Mouse (Mus musculus) hindbrain, embryonic 15.5 days (tissue): ENCODE measurements at regions not wholly inside any gene's neighbourhood (a gene's known extent, or its start where the extent isn't known, plus 50 kb on each side); places are given as distances from the start of the nearest gene placed in this dataset.

ENCODE experiments used
- ATAC-seq: fragments of 200-750 bp; cut with Nextera tagmentation; 2 replicates; pipeline ENCODE4 v1.8.0; 2017; ENCODE audit warnings: low read depth, moderate number of reproducible peaks, moderate TSS enrichment; ENCODE audit not compliant: low FRiP score
- H3K27ac ChIP-seq: fragments of 300-500 bp; sonication (generic); replicated peaks from 2 replicates; pipeline ENCODE4 v1.5.1; 2015; ENCODE audit warnings: mild to moderate bottlenecking, inconsistent platforms
- H3K27me3 ChIP-seq: fragments of 300-500 bp; sonication (generic); 2 replicates; pipeline ENCODE4 v1.6.1; 2015; ENCODE audit warnings: control low read depth, inconsistent platforms
- H3K36me3 ChIP-seq: fragments of 300-500 bp; sonication (generic); 2 replicates; pipeline ENCODE4 v1.6.1; 2015; ENCODE audit warnings: control low read depth, inconsistent platforms
- H3K4me1 ChIP-seq: fragments of 300-500 bp; sonication (generic); replicated peaks from 2 replicates; pipeline ENCODE4 v1.6.1; 2015; ENCODE audit warnings: control low read depth, inconsistent platforms
- H3K4me2 ChIP-seq: fragments of 300-500 bp; sonication (generic); 2 replicates; pipeline ENCODE4 v1.6.1; 2015; ENCODE audit warnings: moderate library complexity, mild to moderate bottlenecking, inconsistent platforms
- H3K4me3 ChIP-seq: fragments of 300-500 bp; sonication (generic); 2 replicates; pipeline ENCODE4 v1.5.1; 2015; ENCODE audit warnings: mild to moderate bottlenecking, inconsistent platforms
- H3K9ac ChIP-seq: fragments of 300-500 bp; sonication (generic); 2 replicates; pipeline ENCODE4 v1.6.1; 2015; ENCODE audit warnings: inconsistent platforms
- H3K9me3 ChIP-seq: fragments of 300-500 bp; sonication (generic); 2 replicates; pipeline ENCODE4 v1.6.1; 2016; ENCODE audit warnings: control low read depth, inconsistent platforms
- WGBS: fragments of 180-500 bp; shearing (Covaris S2); methylation state at CpG from one replicate; pipeline ENCODE4 v1.1.7; 2015; 5-methylcytosine and 5-hydroxymethylcytosine counted together

GRCm38 (mm10) chr1:14513662-14514061 is 1579.5 kb downstream of the 4930444P10Rik start:
- no peak for ATAC-seq
- H3K27ac ChIP-seq, result no peak overlapping the region

GRCm38 (mm10) chr1:14512481-14513285 is 1580.4 kb downstream of the 4930444P10Rik start:
- Histone ChIP-seq H3K27ac (no peak overlapping the region), H3K9me3 (no peaks in the 10 kb centered on the region; the same call in 1 of the 2 replicates), H3K9ac (no peak overlapping the region), H3K36me3 (no peaks in the 10 kb centered on the region), H3K27me3 (peaks cover 15% of the 10 kb centered on the region), H3K4me2 (no peak overlapping the region), H3K4me1 (no peaks in the 10 kb centered on the region), H3K4me3 (no peak overlapping the region)
- ATAC-seq, result no peak
- 70% methylated on average over 9 of the region's 9 CpGs for WGBS

More at GRCm38 (mm10) chr1:14513662-14514061, 1579.5 kb downstream of the 4930444P10Rik start:
- H3K4me3 ChIP-seq, result no peak overlapping the region
- no peaks in the 10 kb centered on the region; the same call in 1 of the 2 replicates for H3K9me3 ChIP-seq
- no peak overlapping the region for H3K4me2 ChIP-seq
- no peaks in the 10 kb centered on the region for H3K4me1 ChIP-seq
- H3K9ac ChIP-seq, result no peak overlapping the region
- peaks cover 6% of the 10 kb centered on the region; the same call in 1 of the 2 replicates for H3K27me3 ChIP-seq
- no peaks in the 10 kb centered on the region for H3K36me3 ChIP-seq

GRCm38 (mm10) chr1:14506831-14507690 is 1586.1 kb downstream of the 4930444P10Rik start:
- Histone ChIP-seq H3K9ac (peak overlapping the region; percentile 39), H3K27me3 (peaks cover 48% of the 10 kb centered on the region), H3K9me3 (no peaks in the 10 kb centered on the region)

GRCm38 (mm10) chr1:14506201-14506830 is 1586.8 kb downstream of the 4930444P10Rik start:
- peak; percentile 83 for ATAC-seq
- Histone ChIP-seq H3K9ac (peak overlapping the region; percentile 39), H3K27me3 (peaks cover 48% of the 10 kb centered on the region), H3K9me3 (no peaks in the 10 kb centered on the region), H3K4me3 (peak overlapping the region; percentile 37), H3K4me2 (peak overlapping the region; percentile 78), H3K36me3 (no peaks in the 10 kb centered on the region), H3K4me1 (peaks cover 17% of the 10 kb centered on the region), H3K27ac (no peak overlapping the region)
- WGBS, result under 1% methylated on average over 34 of the region's 34 CpGs

More at GRCm38 (mm10) chr1:14506831-14507690, 1586.1 kb downstream of the 4930444P10Rik start:
- peak; percentile 29; the same call in 1 of the 2 replicates for ATAC-seq
- Histone ChIP-seq H3K4me1 (peaks cover 17% of the 10 kb centered on the region), H3K27ac (no peak overlapping the region), H3K4me3 (peak overlapping the region; percentile 37), H3K36me3 (no peaks in the 10 kb centered on the region), H3K4me2 (peak overlapping the region; percentile 78)
- 4% methylated on average over 32 of the region's 36 CpGs for WGBS

- ATAC-seq, result no peak
- H3K9me3 ChIP-seq, result no peaks in the 10 kb centered on the region
- H3K4me3 ChIP-seq, result peak overlapping the region; percentile 37; the same call in 1 of the 2 replicates
- H3K36me3 ChIP-seq, result no peaks in the 10 kb centered on the region
- H3K4me1 ChIP-seq, result peaks cover 17% of the 10 kb centered on the region
- peaks cover 48% of the 10 kb centered on the region for H3K27me3 ChIP-seq
- H3K27ac ChIP-seq, result no peak overlapping the region
- peak overlapping the region; percentile 78 for H3K4me2 ChIP-seq
- no peak overlapping the region for H3K9ac ChIP-seq
- WGBS, result 5% methylated on average over 6 of the region's 6 CpGs
These were observed 1587.4 kb downstream of the 4930444P10Rik start for GRCm38 (mm10) chr1:14505741-14506140.

- Histone ChIP-seq H3K4me3 (no peak overlapping the region), H3K4me1 (peaks cover 17% of the 10 kb centered on the region), H3K27ac (no peak overlapping the region), H3K27me3 (peaks cover 50% of the 10 kb centered on the region), H3K4me2 (peak overlapping the region; percentile 29; the same call in 1 of the 2 replicates), H3K36me3 (no peaks in the 10 kb centered on the region), H3K9me3 (no peaks in the 10 kb centered on the region), H3K9ac (no peak overlapping the region)
- no peak for ATAC-seq
- WGBS, result 3% methylated on average over 12 of the region's 12 CpGs
These were observed 1588.3 kb downstream of the 4930444P10Rik start for GRCm38 (mm10) chr1:14504767-14505343.

GRCm38 (mm10) chr1:14503881-14504742 is 1589.0 kb downstream of the 4930444P10Rik start:
- ATAC-seq, result no peak

GRCm38 (mm10) chr1:14503193-14503800 is 1589.8 kb downstream of the 4930444P10Rik start:
- Histone ChIP-seq H3K4me2 (no peak overlapping the region), H3K9ac (no peak overlapping the region), H3K27me3 (peaks cover 41% of the 10 kb centered on the region), H3K4me3 (no peak overlapping the region), H3K4me1 (peaks cover 17% of the 10 kb centered on the region), H3K27ac (no peak overlapping the region), H3K9me3 (no peaks in the 10 kb centered on the region), H3K36me3 (no peaks in the 10 kb centered on the region)
- WGBS, result 23% methylated on average over 7 of the region's 7 CpGs
- no peak for ATAC-seq

More at GRCm38 (mm10) chr1:14503881-14504742, 1589.0 kb downstream of the 4930444P10Rik start:
- Histone ChIP-seq H3K27ac (no peak overlapping the region), H3K4me3 (no peak overlapping the region), H3K9me3 (no peaks in the 10 kb centered on the region), H3K4me1 (peaks cover 17% of the 10 kb centered on the region), H3K9ac (no peak overlapping the region), H3K36me3 (no peaks in the 10 kb centered on the region), H3K27me3 (peaks cover 49% of the 10 kb centered on the region), H3K4me2 (peak overlapping the region; percentile 29; the same call in 1 of the 2 replicates)
- 8% methylated on average over 17 of the region's 17 CpGs for WGBS

- WGBS, result 94% methylated on average over 1 of the region's 1 CpGs
These were observed 1594.0 kb downstream of the 4930444P10Rik start for GRCm38 (mm10) chr1:14499105-14499504.

GRCm38 (mm10) chr1:14490026-14490425 is 1603.1 kb downstream of the 4930444P10Rik start:
- ATAC-seq, result no peak
- no peaks in the 10 kb centered on the region for H3K36me3 ChIP-seq
- 91% methylated on average over 3 of the region's 3 CpGs for WGBS
- no peak overlapping the region for H3K4me3 ChIP-seq
- H3K4me2 ChIP-seq, result no peak overlapping the region
- H3K9ac ChIP-seq, result no peak overlapping the region
- no peaks in the 10 kb centered on the region for H3K27me3 ChIP-seq
- no peaks in the 10 kb centered on the region for H3K4me1 ChIP-seq
- H3K9me3 ChIP-seq, result no peaks in the 10 kb centered on the region
- H3K27ac ChIP-seq, result no peak overlapping the region

More at GRCm38 (mm10) chr1:14499105-14499504, 1594.0 kb downstream of the 4930444P10Rik start:
- ATAC-seq, result no peak
- Histone ChIP-seq H3K4me3 (no peak overlapping the region), H3K27ac (no peak overlapping the region), H3K27me3 (peaks cover 20% of the 10 kb centered on the region), H3K9me3 (no peaks in the 10 kb centered on the region), H3K4me2 (no peak overlapping the region), H3K36me3 (no peaks in the 10 kb centered on the region), H3K9ac (no peak overlapping the region), H3K4me1 (no peaks in the 10 kb centered on the region)
